Mouse (Mus musculus) lung, adult 18-20 months (tissue): ENCODE measurements around the gene Klk1.

ENCODE experiments used
- DNase-seq, 2 experiments: peaks; one replicate each; pipeline ENCODE4 v3.0.0; 2022; ENCODE audit warnings: mixed read lengths in 2 of 2

The Klk1 gene

DNA sequence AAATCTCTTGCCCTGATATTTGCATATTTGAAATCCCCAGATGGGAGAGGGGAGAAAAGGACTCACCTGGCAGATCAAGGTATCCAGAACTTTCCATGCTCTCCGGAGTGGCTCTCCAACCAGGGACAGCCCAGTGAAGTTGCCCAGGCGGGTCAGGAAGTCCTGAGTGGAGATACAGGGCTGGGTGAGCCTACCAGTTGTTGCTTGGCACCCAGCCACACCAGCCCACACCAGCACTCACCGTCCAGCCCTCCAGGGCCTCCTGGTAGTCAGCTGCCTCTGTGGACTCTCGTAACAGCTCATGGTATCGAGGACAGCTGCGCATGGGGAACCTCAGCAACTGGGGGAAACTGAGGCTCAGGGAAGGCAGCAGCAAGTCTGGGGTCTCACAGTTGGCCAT lies 29.8 kb downstream of the Klk1 start:
- DNase-seq = no peak

DNA sequence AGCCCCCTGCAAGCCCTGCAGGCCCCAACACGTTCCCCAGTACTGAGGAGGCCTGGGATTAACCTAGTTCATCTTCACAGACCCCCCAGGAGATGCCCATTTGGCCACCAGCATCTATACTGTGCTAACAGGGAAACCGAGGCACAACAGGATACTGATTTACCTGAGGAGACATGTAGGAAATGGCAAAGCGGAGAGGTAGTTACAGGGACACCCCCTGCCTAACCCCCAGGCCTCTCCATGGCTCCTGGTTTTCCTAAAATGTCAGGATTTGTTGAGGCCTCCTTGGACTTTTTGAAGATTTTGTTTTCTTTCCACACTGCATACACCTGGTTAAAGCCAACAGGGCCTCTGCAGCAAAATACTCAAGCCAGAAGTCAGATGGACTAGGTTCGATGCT lies 32.1 kb downstream of the Klk1 start, which contains the start of gene Acp4:
Gene Acp4, minus strand, starts transcription at position 101 of the 400 bp plus-strand sequence.
- no peak for DNase-seq

- DNase-seq = no peak
Observed at GRCm38 (mm10) chr7:44260410-44260809, 35.2 kb downstream of the Klk1 start.

DNA sequence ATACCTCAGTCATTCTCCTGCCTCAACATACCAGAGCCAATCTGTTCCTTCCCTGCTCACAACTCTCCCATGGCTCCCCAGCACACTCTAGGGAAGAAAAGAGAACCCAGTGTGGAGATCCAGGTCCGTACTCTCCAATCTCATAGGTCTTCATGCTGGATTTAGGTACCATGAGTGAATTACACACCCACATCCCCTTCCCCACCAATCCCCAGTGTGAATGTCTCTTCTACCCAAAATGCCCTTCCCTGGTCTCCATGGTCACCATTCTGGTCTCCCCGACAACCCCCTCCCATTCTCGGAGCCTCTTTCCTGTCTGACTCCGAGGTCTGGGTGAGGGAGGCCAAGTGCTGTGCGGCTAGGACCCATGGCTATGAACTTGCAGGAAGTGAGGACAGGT lies 36.0 kb downstream of the Klk1 start, which contains the start of gene Gm15517:
Gene Gm15517, plus strand, starts transcription at position 301 of the 400 bp plus-strand sequence.
- no peak for DNase-seq

DNA sequence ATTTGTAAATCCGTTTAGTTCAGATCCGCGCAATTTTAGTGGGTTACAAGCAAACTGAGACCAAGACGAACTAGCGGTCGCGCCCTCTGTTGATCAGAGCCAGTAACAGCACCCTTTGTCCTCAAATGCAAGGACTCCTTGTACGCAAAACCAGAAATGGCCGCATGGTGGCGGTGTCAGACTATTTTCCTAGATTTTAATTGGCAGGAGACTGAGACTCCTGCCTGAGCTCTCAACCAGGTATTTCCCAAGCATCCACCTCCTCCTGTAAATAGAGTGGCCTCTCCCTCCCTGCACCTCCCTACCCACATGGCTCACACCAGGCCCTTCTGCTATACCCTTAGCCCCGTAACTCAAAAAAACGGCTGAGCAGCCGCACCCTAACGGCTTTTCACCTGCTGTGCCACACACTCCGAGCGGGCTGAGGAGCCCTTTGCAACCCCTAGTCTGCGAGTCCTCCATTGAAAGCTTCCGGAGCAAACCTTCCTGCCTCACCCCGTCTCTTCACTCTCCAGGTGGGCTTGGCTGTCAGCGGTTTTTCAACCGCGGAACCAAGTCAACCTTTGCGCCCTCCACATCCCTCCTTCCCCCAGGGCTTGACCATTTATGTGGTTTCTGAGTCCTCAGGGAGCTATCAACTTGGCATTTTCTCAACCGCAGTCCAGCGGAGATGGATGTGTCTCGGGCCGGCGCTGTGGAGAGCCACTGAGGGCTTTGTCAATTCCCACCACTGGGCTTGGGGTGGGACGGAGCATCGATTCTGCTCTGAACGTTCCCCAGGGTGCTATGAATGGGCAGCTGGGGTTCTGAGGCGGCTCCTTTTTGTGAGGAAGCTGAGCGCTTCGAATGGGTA lies 37.9 kb downstream of the Klk1 start:
- DNase-seq = peak; percentile 91 to 94

DNA sequence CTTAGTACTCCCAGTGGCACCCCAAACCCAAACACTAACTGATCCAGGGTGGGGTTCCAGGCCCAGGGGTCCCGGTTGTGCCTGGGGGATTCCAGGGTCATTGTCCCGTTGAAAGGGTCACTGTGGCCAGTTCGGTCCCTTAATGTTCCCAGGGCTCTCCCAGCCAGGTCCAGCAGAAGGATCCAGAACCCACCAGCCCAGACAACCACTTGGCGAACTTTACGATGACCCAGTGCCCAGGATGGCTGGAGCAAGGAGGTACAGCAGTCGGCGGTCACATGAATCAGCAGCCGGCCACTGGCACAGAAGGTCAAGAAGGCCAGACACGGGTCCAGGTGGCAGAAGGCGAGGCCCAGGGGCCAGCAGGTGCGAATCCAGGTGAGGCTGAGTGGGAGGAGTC lies 43.0 kb downstream of the Klk1 start:
- DNase-seq = no peak

DNA sequence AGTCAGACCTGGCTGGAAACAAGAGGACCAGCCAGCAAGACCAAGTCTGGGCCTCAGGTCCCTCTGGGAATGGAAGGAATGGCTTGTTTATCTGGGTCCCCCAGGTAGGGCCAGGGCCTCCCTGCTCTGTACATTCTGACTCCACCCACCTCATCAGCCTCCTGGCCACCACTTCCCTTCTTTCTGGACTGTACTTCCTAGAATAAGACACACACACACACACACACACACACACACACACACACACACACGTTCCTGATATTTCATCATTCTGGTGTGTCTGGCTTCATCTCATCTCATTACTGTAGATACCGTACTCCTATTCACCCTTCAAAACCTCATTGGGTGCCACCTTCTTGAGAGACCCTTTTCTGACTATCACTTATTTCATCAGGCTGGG lies 44.2 kb downstream of the Klk1 start:
- DNase-seq = no peak

- no peak for DNase-seq
Observed at GRCm38 (mm10) chr7:44271309-44271708, 46.1 kb downstream of the Klk1 start.

- DNase-seq = no peak
Observed at GRCm38 (mm10) chr7:44272546-44272945, 47.4 kb downstream of the Klk1 start.

- no peak for DNase-seq
Observed at GRCm38 (mm10) chr7:44273446-44273845, 48.3 kb downstream of the Klk1 start.

GRCm38 (mm10) chr7:44274096-44274495 lies 48.9 kb downstream of the Klk1 start:
- no peak for DNase-seq

DNA sequence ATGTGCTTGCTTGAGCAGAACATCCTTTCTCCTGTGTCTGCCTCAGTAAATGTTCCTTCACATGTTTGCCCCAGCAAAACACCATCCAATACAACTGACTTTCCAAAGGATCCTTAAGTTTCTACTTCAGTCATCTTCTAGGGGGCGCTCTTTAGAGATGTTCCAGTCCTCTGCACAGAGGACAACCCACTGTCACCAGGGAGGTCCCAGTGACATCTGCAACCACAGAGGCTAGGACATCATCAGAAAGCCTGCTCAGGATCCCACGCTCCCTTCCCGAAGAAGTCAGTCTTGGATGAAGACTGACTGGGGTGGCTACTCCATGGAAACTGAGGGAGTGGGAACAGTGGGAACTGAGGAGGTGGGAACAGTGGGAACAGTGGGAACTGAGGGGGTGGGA lies 50.4 kb downstream of the Klk1 start:
- no peak for DNase-seq

DNA sequence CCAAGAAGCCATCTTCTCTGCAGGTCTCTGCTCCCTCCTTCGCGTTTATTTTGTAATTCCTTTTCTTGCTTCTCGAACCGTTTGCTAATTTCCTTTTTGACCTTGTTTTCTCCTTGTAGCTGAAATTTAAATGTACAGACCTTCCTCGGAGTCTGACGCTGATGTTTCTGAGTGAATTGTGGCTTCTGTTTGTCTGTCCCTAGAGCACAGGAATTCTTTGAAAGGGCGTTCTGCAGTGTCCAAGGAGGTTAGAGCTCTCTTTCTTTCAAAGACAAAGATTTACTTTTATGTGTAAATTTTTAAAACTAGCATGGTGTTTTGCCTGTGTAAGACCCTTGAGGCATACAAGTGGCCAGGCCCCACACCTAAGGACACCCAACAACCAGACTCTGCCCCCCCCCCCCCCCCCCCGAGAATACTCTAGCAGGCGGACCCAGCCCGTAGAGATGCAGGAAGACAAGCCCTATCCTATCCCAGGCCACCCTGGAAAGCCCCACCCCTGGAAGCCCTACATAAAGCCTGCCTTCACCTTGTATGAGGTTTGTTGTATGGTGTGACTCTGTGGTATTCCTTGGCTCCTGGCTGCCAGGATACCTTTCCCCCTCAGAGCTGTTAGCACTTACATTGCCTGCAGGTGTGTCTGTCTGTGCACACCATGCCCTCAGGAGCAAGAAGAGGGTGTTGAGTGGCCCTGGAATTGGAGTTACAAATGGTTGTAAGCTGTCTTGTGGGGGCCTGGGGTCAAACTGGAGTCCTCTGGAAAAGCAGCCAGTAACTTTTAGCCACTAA lies 51.5 kb downstream of the Klk1 start:
- no peak for DNase-seq

DNA sequence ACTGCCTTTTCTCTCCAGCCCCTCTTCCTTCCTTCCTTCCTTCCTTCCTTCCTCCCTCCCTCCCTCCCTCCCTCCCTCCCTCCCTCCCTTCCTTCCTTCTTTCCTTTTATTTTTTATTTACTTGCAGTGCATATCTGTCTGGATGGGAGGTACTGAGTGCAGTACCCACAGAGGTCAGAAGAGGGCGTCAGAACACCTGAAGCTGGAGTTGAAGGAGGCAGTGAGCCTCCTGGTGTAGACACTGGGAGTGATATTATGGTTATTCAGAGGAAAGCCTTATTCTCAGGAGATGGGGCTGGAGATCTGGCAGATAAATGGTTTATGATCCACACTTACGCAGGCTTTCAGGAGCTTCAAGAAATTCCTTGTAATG lies 52.1 kb downstream of the Klk1 start:
- DNase-seq = peak; percentile 15 to 22
